Mouse (Mus musculus): ENCODE results near the gene Tyw3. TPM values are rescaled to one million over a fixed set of nuclear protein-coding genes. Genes with fewer than 3 reads are reported as not detected.
"Not testable (repeated sequence)": the region's sequence is repeated elsewhere in the genome, so short reads cannot be mapped to it uniquely, and the experiment has no call there.

Gene Tyw3
- polyA plus RNA-seq (2016; fragmentation: Nextera tagmentation; extraction: Ambion mirVana) = 16.0 and 22.4 TPM in 2 replicates

DNA sequence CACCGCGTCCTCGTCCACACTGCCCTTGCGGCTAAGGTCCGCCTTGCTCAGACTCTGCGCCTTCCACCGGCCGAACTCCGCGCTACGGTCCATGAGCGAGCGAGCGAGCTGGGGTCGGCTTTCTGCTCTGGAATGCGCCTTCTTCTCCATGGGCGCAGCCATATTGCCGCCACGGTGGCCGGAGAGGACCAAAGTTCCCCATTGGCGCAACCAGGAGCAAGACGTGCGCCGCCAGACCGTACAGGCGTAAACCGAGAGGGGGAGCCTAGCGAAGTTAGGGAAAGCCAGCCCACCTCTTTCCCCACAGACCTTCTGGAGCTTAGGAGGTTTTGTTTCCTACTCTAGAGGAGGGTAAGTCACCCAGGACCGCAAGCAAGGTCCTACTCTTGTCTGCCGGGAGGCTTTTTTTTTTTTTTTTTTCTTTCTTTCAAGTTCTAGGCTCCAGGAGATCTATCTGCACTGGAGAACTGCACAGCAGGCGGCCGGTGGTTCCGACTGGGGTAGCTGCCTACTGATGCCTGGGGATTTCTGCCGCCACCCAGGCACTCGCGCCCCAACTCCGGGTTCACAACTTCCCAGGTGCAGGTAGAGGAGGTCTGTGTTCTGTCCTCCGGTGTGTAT, at the start of gene Tyw3:
Gene Tyw3, minus strand, starts transcription at position 171 of the 621 bp plus-strand sequence.
- Histone ChIP-seq H3K9ac (replicated peaks) (peak within 1 kb of the TSS; percentile 88), H3K4me1 (replicated peaks) (peaks cover 9% of the 10 kb centered on the region), H3K27ac (peak within 1 kb of the TSS; percentile 98), H3K36me3 (peaks cover 23% of the 10 kb centered on the region), H3K9me3 (no peaks in the 10 kb centered on the region), H3K27me3 (no peaks in the 10 kb centered on the region), H3K4me3 (replicated peaks) (peak within 1 kb of the TSS; percentile 87), H3K4me2 (peak within 1 kb of the TSS; percentile 69)
- under 1% methylated on average over 38 of the region's 38 CpGs for WGBS
- peak; percentile 97 for ATAC-seq (ENCODE audit: insufficient number of reproducible peaks, insufficient read depth, low FRiP score, low TSS enrichment, low read depth)

DNA sequence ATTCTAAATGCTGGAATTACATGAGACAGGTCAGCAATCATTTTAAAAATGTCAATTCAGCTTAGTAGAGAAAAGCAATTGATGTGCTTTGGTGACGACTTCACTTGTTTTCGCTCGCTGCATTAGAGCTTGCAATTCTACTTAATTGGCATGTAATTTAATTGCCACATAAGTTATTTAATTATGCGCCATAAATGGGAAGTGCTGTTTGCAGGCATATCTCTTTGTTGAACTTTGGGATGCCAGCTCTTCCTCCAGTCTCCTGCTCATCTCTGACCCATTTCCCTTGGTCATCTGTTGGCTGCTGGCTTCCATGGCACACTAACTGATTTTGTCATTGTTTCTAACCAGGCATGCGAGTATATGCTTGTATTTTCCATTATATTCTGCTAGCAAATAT, 36.2 kb upstream of the Tyw3 start:
- WGBS = 81% methylated on average over 5 of the region's 5 CpGs
- no peaks in the 10 kb centered on the region for H3K4me1 ChIP-seq (replicated peaks)
- no peaks in the 10 kb centered on the region for H3K9me3 ChIP-seq
- ATAC-seq (ENCODE audit: insufficient number of reproducible peaks, insufficient read depth, low FRiP score, low TSS enrichment, low read depth) = no peak
- no peak overlapping the region for H3K4me2 ChIP-seq
- no peak overlapping the region for H3K27ac ChIP-seq
- H3K4me3 ChIP-seq (replicated peaks) = no peak overlapping the region
- no peaks in the 10 kb centered on the region for H3K27me3 ChIP-seq
- no peaks in the 10 kb centered on the region for H3K36me3 ChIP-seq
- no peak overlapping the region for H3K9ac ChIP-seq (replicated peaks)

DNA sequence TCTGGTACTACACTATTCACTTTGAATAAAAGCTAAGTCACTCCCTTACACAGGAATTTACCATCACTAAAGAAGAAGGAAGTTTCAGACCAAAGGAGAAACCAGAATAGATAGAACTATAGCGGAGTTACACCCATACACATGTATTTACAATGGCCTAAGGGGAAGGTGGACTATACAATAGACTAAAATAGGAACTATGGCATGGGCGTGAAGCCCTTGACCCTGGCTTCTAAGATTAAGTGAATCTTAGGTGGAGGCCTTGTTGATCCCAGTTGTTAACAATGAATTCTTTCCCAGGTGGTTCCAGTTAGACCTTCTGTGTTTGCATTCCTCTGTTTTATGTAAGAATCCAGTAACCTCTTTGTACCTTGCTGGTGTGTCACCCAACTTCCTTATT, 34.4 kb upstream of the Tyw3 start:
- not testable (repeated sequence) for H3K27ac ChIP-seq; H3K9ac ChIP-seq (replicated peaks); H3K4me2 ChIP-seq; H3K4me1 ChIP-seq (replicated peaks); H3K4me3 ChIP-seq (replicated peaks); ATAC-seq (ENCODE audit: insufficient number of reproducible peaks, insufficient read depth, low FRiP score, low TSS enrichment, low read depth); H3K27me3 ChIP-seq; H3K36me3 ChIP-seq; H3K9me3 ChIP-seq
- 86% methylated on average over 2 of the region's 2 CpGs for WGBS

DNA sequence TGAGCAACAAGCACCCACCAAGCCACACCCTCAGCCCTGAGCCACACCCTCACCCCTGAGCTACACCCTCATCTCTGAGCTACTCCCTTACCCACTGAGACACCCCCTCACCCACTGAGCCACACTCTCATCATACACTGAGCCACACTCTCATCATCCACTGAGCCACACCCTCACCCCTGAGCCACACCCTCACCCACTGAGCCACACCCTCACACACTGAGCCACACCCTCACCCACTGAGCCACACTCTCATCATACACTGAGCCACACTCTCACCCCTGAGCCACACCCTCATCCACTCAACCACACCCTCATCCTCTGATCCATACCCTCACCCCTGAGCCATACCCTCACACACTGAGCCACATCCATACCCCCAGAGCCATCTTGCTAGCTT, 31.4 kb upstream of the Tyw3 start:
- 0 out of 2 replicates have a peak, but pooled peaks cover 8% of the 10 kb centered on the region for H3K36me3 ChIP-seq
- H3K27ac ChIP-seq = no peak overlapping the region
- H3K4me3 ChIP-seq (replicated peaks) = no peak overlapping the region
- no peaks in the 10 kb centered on the region for H3K27me3 ChIP-seq
- peak; percentile 76; the same call in 1 of the 2 replicates for ATAC-seq (ENCODE audit: insufficient number of reproducible peaks, insufficient read depth, low FRiP score, low TSS enrichment, low read depth)
- H3K9me3 ChIP-seq = no peaks in the 10 kb centered on the region
- no peak overlapping the region for H3K9ac ChIP-seq (replicated peaks)
- no peaks in the 10 kb centered on the region for H3K4me1 ChIP-seq (replicated peaks)
- H3K4me2 ChIP-seq = no peak overlapping the region

DNA sequence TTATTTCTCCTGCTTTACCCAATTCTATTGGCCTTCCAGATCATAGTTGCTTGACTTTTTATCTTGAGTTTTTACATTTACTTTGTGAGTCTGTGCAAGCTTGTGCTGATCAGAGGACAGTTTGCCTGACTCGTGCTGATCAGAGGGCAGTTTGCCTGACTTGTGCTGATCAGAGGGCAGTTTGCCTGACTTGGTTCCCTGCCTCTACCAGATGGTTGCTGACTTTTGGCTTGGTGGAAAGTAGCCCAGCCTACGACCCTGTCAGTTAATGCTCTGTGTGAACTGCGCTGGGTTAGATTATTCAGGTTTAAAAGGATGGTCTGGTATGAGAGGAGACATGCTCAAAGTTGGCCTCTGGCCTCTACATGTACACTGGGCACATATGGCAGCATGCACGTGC, 19.2 kb upstream of the Tyw3 start:
- no peak overlapping the region for H3K4me2 ChIP-seq
- H3K9ac ChIP-seq (replicated peaks) = no peak overlapping the region
- H3K4me3 ChIP-seq (replicated peaks) = no peak overlapping the region
- H3K9me3 ChIP-seq = no peaks in the 10 kb centered on the region
- no peak overlapping the region for H3K27ac ChIP-seq
- H3K4me1 ChIP-seq (replicated peaks) = no peaks in the 10 kb centered on the region
- 86% methylated on average over 4 of the region's 4 CpGs for WGBS
- peaks cover 39% of the 10 kb centered on the region for H3K36me3 ChIP-seq
- ATAC-seq (ENCODE audit: insufficient number of reproducible peaks, insufficient read depth, low FRiP score, low TSS enrichment, low read depth) = no peak
- no peaks in the 10 kb centered on the region for H3K27me3 ChIP-seq

DNA sequence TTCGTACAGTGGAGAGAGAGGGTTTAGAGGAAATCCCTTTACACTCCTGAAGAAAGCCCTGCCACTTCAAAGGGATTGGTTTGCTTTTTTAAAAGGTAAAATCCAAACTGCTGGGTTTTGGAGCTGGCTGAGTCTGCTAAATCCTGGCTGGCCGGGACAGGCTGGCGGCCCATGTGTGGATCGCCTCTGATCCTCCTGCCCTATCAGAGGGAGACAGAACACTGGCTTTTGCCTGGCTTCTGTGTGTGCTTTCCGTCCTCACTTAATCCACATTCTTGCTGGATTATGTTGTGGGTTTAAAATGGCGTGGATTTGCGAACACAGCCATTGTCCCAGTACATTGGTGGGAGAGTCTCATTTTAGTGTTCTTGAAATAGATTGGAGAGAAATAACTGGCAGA, 18.4 kb upstream of the Tyw3 start:
- H3K27me3 ChIP-seq = no peaks in the 10 kb centered on the region
- peaks cover 44% of the 10 kb centered on the region for H3K36me3 ChIP-seq
- no peaks in the 10 kb centered on the region for H3K4me1 ChIP-seq (replicated peaks)
- H3K9ac ChIP-seq (replicated peaks) = no peak overlapping the region
- ATAC-seq (ENCODE audit: insufficient number of reproducible peaks, insufficient read depth, low FRiP score, low TSS enrichment, low read depth) = no peak
- no peaks in the 10 kb centered on the region for H3K9me3 ChIP-seq
- H3K4me3 ChIP-seq (replicated peaks) = no peak overlapping the region
- 87% methylated on average over 7 of the region's 7 CpGs for WGBS
- no peak overlapping the region for H3K27ac ChIP-seq
- H3K4me2 ChIP-seq = no peak overlapping the region

DNA sequence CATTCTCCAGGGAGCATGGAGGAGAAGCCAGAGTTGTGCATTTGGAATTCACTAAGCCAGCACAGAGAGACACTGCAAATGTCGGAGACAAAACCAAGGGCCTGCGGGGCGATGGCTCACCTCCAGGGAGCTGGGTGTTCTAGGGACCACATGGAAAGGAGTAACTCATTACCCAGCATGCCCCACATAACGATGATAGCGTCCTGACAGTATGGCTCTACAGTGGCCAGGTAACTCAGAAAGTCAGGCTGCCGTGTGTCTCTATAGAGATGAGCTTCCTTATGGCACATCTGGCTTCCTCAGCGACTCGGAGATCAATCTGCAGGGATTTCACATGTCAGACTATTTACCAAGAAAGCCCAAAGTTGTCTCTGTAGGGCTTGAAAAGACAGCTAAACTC, 17.9 kb upstream of the Tyw3 start:
- Histone ChIP-seq H3K9me3 (no peaks in the 10 kb centered on the region), H3K27ac (no peak overlapping the region), H3K4me2 (no peak overlapping the region), H3K4me1 (replicated peaks) (no peaks in the 10 kb centered on the region), H3K27me3 (no peaks in the 10 kb centered on the region), H3K4me3 (replicated peaks) (no peak overlapping the region), H3K36me3 (peaks cover 45% of the 10 kb centered on the region), H3K9ac (replicated peaks) (no peak overlapping the region)
- WGBS = 93% methylated on average over 8 of the region's 8 CpGs
- ATAC-seq (ENCODE audit: insufficient number of reproducible peaks, insufficient read depth, low FRiP score, low TSS enrichment, low read depth) = no peak

DNA sequence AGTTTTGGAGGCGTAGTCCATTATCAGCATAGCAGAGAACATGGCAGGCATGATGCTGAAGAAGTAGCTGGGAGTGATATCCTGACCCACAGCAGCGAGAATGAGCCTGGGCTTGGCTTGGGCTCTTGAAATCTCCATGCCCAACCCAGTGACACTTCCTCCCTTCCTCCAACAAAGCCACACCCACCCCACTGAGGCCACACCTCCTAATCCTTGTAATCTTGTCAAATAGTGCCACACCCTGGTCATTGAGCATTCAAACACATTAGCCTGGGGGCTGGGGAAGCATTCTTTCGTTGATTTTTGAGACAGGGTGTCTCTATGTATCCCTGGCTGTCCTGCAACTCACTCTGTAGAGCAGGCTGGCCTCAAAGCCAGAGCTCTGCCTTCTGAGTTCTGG, 15.0 kb upstream of the Tyw3 start:
- Histone ChIP-seq H3K36me3 (peaks cover 56% of the 10 kb centered on the region), H3K9me3 (no peaks in the 10 kb centered on the region), H3K4me3 (replicated peaks) (no peak overlapping the region), H3K4me2 (no peak overlapping the region), H3K27me3 (no peaks in the 10 kb centered on the region), H3K27ac (no peak overlapping the region), H3K4me1 (replicated peaks) (no peaks in the 10 kb centered on the region), H3K9ac (replicated peaks) (no peak overlapping the region)
- 90% methylated on average over 3 of the region's 3 CpGs for WGBS
- no peak for ATAC-seq (ENCODE audit: insufficient number of reproducible peaks, insufficient read depth, low FRiP score, low TSS enrichment, low read depth)

DNA sequence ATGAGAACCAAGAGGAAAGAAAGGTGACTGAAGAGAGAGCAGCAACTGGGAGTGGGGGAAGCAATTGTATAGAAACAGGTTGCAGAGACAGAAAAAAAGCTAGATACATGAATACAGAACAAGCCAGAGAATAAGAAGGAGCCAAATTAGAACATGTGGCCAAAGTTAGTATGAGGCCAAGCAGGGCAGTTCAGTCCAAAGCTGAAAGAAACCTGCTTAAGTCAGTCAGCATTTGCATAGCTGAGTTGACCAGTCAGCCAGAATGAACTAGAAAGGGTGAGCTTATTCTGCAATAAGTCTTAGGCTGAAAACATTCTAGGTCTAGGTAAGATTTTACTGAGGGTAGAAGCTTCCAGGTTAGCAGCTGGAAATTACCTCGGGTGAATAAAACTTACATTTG, 11.0 kb upstream of the Tyw3 start:
- no peak for ATAC-seq (ENCODE audit: insufficient number of reproducible peaks, insufficient read depth, low FRiP score, low TSS enrichment, low read depth)
- H3K27ac ChIP-seq = no peak overlapping the region
- H3K9me3 ChIP-seq = no peaks in the 10 kb centered on the region
- no peak overlapping the region for H3K9ac ChIP-seq (replicated peaks)
- H3K27me3 ChIP-seq = no peaks in the 10 kb centered on the region
- H3K4me2 ChIP-seq = no peak overlapping the region
- H3K4me3 ChIP-seq (replicated peaks) = no peak overlapping the region
- no peaks in the 10 kb centered on the region for H3K4me1 ChIP-seq (replicated peaks)
- peaks cover 53% of the 10 kb centered on the region for H3K36me3 ChIP-seq
- WGBS = 89% methylated on average over 1 of the region's 1 CpGs

DNA sequence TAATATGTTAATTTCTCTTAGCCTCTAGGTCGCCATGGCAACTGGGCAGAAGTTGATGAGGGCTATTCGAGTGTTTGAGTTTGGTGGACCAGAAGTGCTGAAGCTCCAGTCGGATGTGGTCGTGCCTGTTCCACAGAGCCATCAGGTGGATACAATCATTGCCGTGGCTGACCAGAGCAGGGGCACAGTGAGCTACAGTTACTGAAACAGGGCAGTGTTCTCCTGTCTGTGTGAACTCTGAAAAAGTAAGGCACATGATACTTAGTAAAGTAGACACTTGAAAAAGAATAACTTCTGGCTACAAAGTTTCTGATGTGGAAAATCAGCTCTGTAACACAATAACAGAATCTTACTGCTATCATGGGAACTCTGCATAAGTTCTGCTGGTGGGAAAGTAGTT, 8.0 kb upstream of the Tyw3 start:
- H3K4me3 ChIP-seq (replicated peaks) = no peak overlapping the region
- no peaks in the 10 kb centered on the region for H3K4me1 ChIP-seq (replicated peaks)
- H3K9me3 ChIP-seq = no peaks in the 10 kb centered on the region
- 74% methylated on average over 5 of the region's 5 CpGs for WGBS
- peaks cover 29% of the 10 kb centered on the region; the same call in 1 of the 2 replicates for H3K36me3 ChIP-seq
- no peak overlapping the region for H3K27ac ChIP-seq
- H3K4me2 ChIP-seq = no peak overlapping the region
- ATAC-seq (ENCODE audit: insufficient number of reproducible peaks, insufficient read depth, low FRiP score, low TSS enrichment, low read depth) = no peak
- no peak overlapping the region for H3K9ac ChIP-seq (replicated peaks)
- H3K27me3 ChIP-seq = no peaks in the 10 kb centered on the region

DNA sequence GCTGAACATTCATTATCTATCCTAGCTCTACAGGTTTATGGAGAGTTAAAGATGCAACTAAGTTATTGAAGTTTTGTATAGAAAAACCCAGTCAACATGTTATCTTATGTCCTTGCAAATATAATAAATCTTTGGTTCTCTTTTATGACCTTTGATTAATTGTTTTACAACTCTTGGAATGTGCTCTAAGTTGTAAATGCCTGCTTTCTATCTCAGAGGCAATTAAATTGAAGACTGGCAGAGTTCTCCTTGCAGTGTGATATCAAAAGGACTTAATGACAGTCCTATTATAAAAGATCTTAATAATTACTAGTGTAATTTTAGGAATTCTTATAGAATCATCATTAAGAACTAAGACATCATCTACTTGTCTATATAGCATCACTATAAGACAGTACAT, 5.2 kb upstream of the Tyw3 start:
- no peaks in the 10 kb centered on the region for H3K9me3 ChIP-seq
- no peak for ATAC-seq (ENCODE audit: insufficient number of reproducible peaks, insufficient read depth, low FRiP score, low TSS enrichment, low read depth)
- no peak overlapping the region for H3K4me3 ChIP-seq (replicated peaks)
- no peak overlapping the region for H3K4me2 ChIP-seq
- no peak overlapping the region for H3K27ac ChIP-seq
- H3K27me3 ChIP-seq = no peaks in the 10 kb centered on the region
- peaks cover 6% of the 10 kb centered on the region; the same call in 1 of the 2 replicates for H3K4me1 ChIP-seq (replicated peaks)
- no peak overlapping the region for H3K9ac ChIP-seq (replicated peaks)
- peaks cover 14% of the 10 kb centered on the region; the same call in 1 of the 2 replicates for H3K36me3 ChIP-seq

DNA sequence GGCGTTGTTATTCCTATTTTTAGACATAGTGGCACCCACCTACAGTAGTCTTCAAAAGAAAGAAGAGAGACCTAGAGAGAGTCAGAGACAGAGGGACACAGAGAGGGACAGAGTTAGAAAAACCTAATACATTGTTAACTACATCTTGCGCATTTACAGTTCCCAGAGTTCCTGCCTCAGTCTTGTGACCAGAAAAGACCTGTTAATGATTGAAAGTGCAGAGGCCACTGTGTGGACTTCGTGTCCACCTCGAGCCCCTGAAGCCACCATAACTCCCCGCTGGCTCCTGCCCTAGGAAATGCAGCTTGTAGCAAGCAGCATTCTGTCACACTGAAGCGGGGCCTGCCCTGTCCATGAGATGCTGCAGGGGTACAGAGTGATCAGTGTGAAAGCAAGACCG, 657 bp upstream of the Tyw3 start:
- no peak for ATAC-seq (ENCODE audit: insufficient number of reproducible peaks, insufficient read depth, low FRiP score, low TSS enrichment, low read depth)
- Histone ChIP-seq H3K4me3 (replicated peaks) (peak overlapping the region; percentile 87), H3K4me2 (peak overlapping the region; percentile 69), H3K27ac (peak overlapping the region; percentile 98), H3K27me3 (no peaks in the 10 kb centered on the region), H3K9ac (replicated peaks) (peak overlapping the region; percentile 88), H3K9me3 (no peaks in the 10 kb centered on the region), H3K36me3 (peaks cover 18% of the 10 kb centered on the region), H3K4me1 (replicated peaks) (peaks cover 9% of the 10 kb centered on the region)
- WGBS = 36% methylated on average over 7 of the region's 7 CpGs
